Mouse (Mus musculus): ENCODE measurements around the gene Gm3625.
A peak's percentile ranks its signal among the peaks of the same experiment; 100 is the strongest.

Gm3625 gene

DNA sequence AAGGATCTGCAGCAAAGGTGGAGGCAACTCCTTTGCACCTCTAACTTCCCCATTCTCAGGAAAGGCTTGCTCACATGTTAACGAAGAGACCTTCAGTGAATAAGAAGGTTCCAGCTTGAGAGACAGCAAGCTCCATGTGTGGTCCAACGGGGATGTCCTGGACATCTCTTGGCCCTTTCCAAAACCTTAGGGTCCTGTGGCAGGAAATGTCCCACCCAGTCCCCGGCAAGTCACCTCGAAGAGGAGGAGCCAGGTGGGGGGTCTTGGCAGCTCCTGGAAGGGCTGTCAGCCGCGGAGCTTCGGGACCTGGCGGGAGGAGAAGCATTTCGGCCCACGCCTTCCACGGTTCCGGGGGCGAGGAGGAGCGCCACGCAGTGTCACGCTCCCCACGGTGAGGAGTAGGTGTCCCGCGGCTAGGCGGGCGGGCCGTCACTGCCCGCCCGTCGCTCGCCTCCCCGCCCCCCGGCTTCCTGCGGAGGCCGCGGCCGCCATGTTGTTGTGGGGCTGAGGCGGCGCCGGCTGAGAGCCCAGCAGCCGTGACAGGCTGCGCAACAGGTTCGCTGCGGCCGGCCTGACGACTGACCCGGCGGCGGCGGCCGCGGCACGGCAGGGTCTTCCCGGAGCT is at the start of gene Gm3625, which contains the start of gene Itsn2:
Gene Gm3625 (minus strand): TSS at position 387 of the 625 bp plus-strand sequence.
Gene Itsn2 (plus strand): TSS at position 98 of the 625 bp plus-strand sequence.
- DNase-seq = peak; percentile 85

DNA sequence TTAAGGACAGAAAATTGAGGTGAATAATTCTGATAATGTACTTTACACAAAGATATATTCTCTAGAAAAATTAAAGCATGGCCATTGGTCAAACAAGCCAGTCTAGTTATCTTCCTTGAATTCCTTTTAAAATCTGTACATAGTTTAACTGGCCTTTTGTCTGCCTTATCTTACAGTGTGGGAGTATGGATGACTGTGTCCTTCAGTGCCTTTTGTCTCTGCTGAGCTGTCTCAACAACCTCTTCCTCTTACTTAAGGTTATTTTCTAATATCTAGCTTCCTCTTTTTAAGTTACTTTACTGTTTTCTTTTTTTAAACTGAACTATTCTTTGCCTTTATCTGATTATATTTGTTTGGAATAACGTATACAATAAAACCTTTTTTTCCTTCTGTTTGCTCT is 48.0 kb upstream of the Gm3625 start:
- no peak for DNase-seq

DNA sequence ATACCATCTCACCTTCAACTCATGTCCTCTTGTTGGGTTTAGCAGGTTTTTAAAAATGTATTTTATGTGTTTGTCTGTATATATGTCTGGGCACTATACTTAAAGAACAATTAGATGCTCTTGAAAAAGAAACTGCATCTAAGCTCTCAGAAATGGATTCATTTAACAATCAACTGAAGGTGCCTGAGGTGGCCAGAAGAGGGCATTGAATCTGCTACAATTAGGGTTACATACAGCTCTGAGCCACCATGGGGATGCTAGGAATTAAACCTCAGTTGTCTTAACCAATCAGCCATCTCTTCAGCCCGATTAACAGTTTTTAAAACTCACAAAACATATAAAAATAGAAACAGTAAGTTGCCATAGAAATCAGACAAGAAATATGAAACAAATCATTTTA is 45.7 kb upstream of the Gm3625 start:
- DNase-seq = no peak

DNA sequence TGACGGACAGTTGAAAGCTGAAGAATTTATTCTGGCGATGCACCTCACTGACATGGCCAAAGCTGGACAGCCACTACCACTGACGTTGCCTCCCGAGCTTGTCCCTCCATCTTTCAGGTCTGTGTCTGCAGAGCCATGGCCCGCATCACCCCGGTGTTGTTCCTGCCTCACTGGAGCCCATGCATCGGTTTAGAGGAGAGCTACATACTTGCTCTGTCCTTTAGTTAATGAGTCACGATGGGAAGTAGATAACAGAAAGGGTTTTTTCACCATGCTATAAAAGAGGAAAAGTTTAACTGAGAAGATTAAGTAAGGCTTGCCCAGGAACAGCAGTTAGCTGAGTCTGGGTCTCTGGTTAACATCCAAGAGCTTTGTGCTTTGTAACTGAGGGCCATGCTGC is 40.2 kb upstream of the Gm3625 start:
- no peak for DNase-seq

DNA sequence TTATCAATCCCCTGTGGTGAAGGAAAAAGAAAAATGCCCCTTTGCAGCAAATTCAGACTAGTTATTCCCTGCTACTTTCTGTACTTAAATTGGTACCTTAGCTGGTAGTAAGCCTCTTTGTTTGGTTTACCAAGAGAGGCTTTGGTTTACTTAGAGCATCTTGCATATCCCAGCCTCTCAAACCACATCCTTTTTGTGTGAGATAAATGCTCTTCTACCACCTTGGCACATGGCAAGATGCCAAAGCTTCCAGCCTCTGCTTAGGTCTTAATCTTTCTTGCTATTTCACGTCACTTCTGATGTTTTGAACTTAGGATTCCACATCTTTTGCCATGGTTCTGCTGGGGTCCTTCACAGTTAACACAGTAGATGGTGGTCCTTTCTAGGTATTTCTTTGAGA is 31.5 kb upstream of the Gm3625 start:
- no peak for DNase-seq

DNA sequence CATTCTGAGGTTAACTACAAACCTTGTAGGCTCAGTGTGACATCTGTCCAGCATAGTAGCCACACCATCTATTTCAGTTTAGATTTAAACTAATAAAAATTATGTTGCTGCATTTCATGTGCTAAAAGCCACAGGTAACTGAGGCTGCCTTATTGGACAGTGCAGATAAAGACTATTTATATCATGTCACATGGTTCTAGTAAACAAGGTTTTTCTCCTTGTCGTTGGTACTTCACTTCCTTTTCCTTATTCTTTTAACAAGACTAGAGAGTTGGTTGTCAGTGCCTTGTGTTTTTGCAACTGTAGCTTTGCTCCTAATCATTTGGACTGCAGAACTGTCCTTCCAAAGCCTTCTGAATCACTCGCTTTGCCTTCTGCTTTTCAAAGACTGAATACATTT is 22.0 kb upstream of the Gm3625 start:
- DNase-seq = no peak

DNA sequence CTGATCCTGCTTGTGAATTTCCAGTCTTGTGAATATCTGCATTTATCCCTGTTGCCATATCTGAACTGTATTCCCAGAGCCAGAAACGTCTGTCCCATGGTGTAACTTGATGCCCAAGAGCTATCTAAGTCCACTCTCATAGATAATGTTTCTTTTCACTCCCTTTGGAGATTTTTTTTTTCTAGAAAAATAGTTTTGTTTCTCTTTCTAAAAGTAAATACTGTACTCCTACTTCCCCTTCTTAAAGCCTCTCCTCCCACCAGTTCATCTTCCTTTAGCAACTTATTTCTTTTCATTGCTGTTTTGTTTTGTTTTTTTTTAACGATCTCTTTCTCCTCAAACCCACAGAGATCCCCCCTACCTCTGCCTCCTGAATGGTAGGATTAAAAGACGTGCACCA is 13.9 kb upstream of the Gm3625 start:
- DNase-seq = no peak

DNA sequence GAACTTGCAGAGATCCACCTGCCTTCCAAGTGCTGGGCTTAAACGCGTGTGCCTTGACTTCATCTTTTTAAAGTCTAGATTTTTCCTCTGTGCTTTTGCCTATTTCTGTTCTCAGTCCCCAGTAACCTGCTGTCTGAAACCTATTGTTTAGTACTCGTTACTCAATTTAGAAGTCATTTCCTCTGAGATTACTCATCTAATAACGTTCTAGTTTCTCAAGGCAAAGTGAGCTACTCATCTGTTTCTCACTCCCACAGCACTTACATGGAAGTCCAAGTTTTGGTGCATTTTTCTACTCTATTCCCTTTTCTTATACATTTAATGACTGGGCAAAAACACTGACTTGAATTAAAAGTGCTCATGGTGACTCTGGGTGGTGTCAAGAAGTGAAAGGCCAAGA is 7.0 kb upstream of the Gm3625 start:
- no peak for DNase-seq

DNA sequence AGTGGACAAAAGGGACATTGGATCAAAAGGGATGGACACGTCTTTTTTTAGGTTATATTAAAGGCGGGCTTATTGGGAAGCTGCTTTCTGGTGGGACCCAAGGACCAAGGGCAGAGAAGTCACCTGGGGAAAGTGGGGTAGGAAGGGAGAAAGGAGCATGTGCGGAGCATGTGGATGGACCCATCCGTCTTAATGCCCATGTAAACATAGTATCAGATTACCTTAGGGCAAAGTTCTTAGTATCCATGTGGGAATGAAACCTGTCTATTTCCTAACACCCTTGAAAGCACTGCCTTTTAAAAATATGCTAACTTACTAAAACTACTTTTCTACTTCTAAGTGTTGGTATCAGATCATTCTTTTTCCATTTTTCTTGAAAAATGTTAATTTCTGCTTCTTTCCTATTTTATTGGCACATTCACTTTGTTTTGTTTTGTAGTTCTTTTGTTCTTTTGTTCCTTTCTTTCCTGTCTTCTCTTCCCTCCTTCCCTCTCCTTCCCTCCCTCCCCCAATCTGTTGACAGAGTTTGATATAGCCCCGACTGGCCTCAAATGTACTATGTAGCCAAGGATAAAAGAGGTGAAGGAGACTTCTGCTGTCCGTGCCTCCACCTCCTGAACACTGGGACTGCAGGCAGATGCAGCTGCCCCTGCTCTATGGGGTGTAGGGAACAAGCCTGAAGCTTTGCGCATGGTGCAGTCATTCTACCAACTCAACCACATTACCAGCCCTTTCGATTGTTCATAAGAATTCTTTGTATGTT is 6.1 kb upstream of the Gm3625 start:
- no peak for DNase-seq

DNA sequence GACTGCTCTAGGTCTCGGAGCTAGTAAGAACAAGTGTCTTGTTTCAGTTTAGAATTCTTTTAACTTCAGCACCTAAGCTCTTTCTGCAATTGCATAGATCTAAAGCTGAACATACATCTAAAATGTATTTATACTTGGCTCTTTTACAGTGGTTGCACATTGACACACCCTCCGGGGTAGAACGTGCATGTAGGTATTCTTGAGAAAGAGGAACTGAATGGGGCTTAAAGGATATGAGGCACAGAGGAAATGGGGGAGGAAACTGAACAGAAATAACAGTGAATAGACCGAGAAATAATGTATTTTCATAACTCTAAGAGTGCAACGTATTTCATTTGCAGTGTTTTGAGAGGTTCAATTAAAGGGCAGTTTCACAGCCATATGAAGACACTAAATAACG is 2.3 kb upstream of the Gm3625 start:
- no peak for DNase-seq

DNA sequence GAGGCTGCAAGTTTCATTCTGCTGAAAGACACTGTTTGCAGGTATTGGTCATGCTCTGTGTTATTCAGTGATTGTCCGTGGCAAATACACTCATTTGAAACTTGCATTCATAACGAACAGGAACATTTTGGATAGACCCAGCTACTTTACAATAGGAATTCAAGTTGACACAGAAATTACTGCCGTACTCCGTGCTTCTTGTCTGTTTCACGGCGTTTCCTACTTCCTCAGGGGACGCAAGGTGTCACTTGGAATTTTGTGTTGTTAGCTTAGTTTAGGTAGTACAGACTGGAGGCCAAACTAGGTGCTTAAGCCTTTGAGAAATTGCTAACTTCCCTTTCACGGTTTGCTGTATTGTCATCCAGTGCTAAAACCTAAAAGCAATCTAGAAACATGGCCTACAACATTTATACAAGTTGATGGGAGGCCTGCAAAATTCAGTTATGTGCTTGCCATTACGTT is 1.2 kb upstream of the Gm3625 start:
- no peak for DNase-seq

DNA sequence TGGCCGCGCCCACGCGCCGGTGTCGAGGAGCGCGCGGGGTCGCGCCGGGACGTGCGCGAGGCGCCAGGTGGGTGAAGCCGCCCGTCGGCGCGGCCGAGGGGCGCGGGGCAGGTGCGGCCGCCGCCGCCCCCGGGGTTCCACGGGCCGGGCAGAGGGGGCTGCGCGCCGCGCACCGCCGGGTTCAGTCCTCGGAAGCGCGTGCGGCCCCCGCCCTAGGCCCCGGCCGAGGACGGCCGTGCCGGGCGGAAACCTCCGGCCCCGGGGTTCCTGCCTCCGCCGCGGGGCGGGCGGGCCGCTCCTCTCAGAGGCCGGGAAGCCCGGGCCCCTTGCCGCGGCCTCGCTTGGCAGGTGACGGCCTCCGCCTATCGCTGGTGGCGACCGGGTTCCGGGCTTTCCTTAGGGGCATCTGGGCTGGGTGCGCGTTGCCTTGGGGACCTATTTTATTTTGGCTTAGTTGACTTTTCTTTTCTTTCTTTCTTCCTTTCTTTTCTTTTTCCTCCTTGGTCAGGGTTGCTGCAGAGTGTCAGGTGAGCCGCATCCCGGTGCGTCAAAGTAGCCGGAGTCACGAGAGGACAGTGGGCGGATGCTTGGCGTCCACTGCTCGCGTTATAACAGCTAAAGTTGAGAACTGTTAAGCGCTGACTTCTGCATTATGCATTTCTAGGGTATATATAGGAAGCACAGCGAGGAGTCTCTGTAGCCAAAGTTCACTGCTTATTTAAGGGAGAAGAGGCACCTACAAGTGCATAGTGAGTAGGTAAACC is 621 bp upstream of the Gm3625 start:
- peak; percentile 72 for DNase-seq

DNA sequence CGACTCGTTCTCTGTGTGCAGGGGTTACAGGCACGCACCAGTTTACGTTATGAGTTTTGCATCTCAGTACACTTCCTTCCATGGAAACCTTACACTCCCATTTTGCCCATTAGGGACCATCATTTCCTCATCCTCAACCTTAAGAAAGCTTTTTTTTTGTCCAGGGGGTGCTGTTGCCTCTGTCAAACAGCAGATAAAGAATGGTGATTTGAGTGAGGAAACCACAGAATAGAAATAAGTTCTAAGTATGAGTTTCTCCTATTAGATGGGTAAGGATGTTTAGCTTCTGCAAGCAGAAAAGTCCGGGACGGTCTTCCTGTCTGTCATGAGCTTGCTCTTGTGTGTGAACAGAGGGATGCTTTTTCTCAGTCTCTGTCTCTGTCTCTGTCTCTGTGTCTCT is 702 bp downstream of the Gm3625 start:
- no peak for DNase-seq

DNA sequence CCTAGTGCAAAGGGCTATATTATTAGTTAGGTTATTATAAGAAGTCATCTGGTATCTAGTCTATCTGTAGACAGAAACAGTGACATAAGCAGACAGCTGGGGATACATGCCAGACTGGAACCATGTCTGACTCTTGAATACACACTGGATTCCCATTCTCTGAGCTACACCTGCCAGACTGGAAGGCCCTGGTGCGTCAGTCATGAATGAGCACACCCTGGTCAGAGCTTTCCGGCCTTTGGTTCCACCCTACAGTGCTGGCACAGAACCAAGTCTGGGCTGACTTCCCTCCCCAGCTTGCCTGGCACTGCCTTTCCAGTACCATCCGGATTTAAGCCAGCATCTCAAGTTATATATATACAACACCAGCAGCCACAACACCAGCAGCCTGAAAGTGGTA is 4.1 kb downstream of the Gm3625 start:
- peak; percentile 70 for DNase-seq

DNA sequence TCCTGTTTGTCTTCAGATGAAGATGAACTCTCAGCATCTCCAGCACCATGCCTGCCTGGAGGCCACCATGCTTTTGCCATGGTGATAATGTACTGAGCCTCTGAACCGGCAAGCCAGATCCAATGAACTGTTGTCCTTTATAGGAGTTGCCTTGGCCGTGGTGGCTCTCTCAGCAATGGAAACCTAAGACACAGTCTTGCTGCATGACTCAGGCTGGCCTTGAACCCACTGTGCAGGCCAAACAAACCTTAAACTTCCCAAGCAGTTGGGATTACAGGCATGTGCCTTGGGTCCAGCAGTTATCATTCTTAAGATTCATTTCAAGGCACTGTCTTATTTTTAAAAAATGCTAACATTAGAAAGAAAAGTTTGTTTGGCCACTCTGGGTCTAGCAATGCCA is 4.9 kb downstream of the Gm3625 start:
- DNase-seq = no peak

DNA sequence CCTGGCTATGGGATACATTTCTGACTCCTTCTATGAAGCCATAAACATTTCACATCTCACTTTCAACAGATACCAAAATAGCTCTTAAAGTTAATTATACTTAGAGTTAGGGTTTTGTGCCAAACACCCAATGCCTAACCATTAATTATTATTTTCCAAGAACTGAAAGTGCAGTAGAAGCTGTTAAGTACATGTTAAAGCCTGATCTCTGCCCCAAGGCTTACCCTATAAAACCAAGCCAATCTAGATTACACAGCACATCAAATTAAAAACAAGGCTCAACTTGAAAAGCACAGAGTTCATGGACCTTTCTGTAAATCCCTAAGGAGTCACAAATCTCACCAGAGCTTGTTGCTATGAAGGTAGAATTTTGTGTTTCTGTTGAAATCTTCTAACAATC is 10.4 kb downstream of the Gm3625 start:
- no peak for DNase-seq

DNA sequence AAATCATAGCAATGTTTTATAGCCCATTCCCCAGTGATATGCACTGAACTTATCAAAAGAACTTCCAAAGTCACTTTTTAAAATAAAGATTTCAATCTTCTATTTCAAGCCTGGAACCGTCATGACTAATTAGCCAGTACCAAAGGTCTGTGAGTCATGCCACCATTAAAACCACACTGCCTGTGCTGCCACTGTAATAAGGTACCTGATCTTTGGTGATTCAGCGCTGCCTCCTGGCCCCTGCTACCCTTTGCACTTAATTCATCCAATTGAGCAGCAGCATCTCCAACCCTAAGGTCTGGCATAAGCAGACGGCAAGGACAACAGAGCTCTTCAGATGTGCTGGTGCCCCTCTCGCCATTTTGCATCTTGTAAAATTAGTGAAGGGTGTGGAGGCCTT is 18.7 kb downstream of the Gm3625 start:
- DNase-seq = no peak

DNA sequence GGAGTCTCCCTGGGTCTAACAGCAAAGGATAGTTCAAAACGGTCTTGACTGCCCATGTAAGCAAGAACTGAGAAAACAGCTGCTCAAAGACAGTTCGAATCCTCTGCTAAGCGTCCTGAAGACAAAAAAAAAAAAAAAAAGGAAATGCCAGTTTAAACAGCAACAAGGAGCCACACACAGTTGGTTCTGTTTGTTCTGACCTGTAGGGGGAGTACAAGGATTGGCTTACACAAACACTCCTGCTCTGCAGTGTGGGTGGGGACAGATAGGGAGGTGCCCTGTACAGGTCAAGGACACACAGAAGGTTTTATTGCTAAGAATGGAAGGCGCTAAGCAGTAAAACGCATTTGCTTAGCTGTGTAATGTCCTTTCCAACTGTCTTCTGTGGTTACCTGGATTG is 20.9 kb downstream of the Gm3625 start:
- DNase-seq = peak; percentile 30

DNA sequence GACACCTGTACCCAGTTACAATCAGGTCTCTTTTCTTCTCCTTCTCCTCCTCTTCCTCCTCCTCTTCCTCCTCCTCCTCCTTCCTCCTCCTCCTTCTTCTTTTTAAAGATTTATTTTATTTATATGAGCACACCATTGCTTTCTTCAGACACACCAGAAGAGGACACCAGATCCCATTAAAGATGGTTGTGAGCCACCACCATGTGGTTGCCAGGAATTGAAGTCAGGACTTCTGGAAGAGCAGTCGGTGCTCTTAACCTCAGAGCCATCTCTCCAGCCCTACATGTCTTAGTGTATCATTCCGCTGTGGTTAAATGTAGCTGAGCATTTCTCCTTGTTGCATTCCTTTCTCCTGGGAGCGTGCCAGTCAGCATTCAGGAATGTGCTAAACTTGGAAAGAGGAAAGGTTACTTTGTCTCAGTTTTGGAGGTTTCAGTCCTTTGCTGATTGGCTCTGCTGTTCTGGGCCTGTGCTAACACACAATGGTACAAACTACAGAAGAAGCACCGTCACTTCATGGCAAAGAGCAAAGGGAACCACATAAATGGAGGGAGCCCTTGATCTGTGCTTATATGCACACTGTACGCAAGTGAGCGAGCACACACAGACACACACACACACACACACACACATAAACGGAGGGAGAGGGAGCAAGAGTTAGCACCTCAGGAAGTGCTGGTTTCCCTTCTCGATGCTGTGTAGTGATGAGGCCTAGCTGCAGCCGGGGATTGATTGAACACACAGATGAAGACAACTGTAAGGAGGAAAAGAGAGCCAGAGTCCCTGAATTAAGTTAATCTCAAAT is 34.0 kb downstream of the Gm3625 start:
- peak; percentile 37 for DNase-seq

DNA sequence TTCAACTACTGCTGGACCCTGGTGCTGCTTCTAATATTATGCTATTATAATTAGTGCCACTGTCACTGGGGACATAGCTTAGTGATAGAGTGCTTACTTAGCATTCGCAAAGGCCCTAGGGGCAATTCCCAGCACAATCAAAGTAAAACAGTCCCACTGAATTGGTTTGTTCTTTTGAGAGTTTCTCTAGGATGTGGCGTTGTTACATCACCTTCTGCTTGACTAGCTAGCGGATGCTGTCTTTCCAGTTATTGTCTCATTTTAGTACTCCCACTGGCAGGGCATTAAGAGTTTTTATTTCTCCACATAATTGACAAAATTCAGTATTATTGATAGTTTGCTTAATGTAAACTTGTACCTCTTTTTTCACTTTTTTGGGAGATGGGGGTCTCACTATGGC is 34.7 kb downstream of the Gm3625 start:
- no peak for DNase-seq

DNA sequence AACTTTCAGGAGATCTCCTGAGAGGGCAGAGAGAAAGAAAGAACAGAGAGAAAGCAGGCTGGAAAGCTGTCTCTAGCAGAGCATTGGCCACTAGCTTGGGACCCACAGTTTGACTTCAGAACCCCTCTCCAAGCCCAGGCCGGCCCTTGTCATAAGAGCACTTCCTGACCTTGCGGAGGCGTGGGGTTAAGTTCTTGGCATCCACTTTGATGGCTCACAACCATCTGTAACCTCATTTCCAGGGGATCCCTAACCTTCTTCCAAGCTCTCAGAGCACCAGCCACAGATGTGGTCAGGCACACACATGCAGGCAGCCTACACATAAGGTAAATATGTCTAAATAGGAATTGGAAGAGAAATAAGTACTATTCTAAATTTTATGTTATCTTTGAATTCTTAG is 35.3 kb downstream of the Gm3625 start:
- no peak for DNase-seq

DNA sequence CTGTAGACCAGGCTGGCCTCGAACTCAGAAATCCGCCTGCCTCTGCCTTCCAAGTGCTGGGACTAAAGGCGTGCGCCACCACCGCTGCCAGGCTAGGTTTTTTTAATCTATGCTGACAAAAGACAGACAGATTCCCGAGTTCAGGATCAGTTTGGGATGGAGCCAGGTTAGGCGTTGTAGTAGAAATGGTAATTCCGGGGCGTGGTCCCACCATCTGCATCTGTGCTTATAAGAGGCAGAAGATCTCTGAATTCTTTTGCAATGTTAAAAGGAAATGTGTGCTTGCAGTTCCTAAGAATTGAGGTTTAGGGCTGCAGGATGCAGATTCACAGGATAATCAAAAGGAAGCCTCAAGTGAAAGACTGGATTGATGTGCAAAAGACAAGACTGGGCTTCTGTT is 35.8 kb downstream of the Gm3625 start:
- DNase-seq = no peak

DNA sequence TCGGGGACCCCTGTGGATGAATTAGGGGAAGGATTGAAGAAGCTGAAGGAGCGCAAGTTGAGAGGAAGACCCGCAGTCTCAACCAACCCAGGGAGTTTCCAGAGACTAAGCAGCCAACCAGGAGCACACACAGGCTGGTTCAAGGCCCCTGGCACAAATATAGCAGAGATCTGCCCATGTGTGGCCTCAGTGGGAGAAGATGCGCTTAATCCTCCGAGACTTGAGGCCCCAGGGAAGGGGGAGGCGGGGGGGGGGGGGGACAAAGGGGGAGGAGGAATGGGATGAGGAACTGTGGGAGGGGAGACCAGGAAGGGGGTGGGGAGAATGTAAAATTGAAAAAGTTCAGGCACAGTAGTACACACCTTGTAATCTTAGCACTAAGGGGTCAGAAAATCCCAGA is 37.3 kb downstream of the Gm3625 start:
- no peak for DNase-seq
